Mouse (Mus musculus) midbrain, embryonic 16.5 days (tissue): ENCODE measurements at regions not wholly inside any gene's neighbourhood (a gene's known extent, or its start where the extent isn't known, plus 50 kb on each side); places are given as distances from the start of the nearest gene placed in this dataset.

Experiments
- ATAC-seq: fragments of 200-750 bp; cut with Nextera tagmentation; 2 replicates; pipeline ENCODE4 v1.8.0; 2017; ENCODE audit warnings: moderate TSS enrichment
- H3K27ac ChIP-seq: fragments of 300-500 bp; sonication (generic); 2 replicates; pipeline ENCODE4 v1.5.1; 2014; ENCODE audit warnings: mild to moderate bottlenecking, low read length, mixed read lengths
- H3K27me3 ChIP-seq: fragments of 300-500 bp; sonication (generic); 2 replicates; pipeline ENCODE4 v1.6.1; 2014; ENCODE audit warnings: low read depth, low read length, mixed read lengths; ENCODE audit not compliant: control insufficient read depth, insufficient read depth
- H3K36me3 ChIP-seq: fragments of 300-500 bp; sonication (generic); 2 replicates; pipeline ENCODE4 v1.6.1; 2014; ENCODE audit warnings: mild to moderate bottlenecking, low read length, moderate library complexity, mixed read lengths; ENCODE audit not compliant: control insufficient read depth, insufficient read depth
- H3K4me1 ChIP-seq: fragments of 300-500 bp; sonication (generic); 2 replicates; pipeline ENCODE4 v1.6.1; 2014; ENCODE audit warnings: mild to moderate bottlenecking, low read length, mixed read lengths; ENCODE audit not compliant: control insufficient read depth, insufficient read depth
- H3K4me2 ChIP-seq: fragments of 300-500 bp; sonication (generic); 2 replicates; pipeline ENCODE4 v1.6.1; 2014; ENCODE audit warnings: mild to moderate bottlenecking, low read length, mixed read lengths
- H3K4me3 ChIP-seq: fragments of 300-500 bp; sonication (generic); 2 replicates; pipeline ENCODE4 v1.5.1; 2014; ENCODE audit warnings: low read depth, mild to moderate bottlenecking, low read length, moderate library complexity, mixed read lengths
- H3K9ac ChIP-seq: fragments of 300-500 bp; sonication (generic); 2 replicates; pipeline ENCODE4 v1.6.1; 2014; ENCODE audit warnings: low read depth, low read length, mixed read lengths
- H3K9me3 ChIP-seq: fragments of 300-500 bp; sonication (generic); replicated peaks from 2 replicates; pipeline ENCODE4 v1.6.1; 2014; ENCODE audit warnings: mild to moderate bottlenecking, low read length, mixed read lengths; ENCODE audit not compliant: control insufficient read depth, poor library complexity, severe bottlenecking
- WGBS: fragments of 180-500 bp; shearing (Covaris S2); extraction: QIAGEN DNeasy Blood & Tissue Kit; methylation state at CpG from one replicate; pipeline ENCODE4 v1.1.7; 2014; 5-methylcytosine and 5-hydroxymethylcytosine counted together

- Histone ChIP-seq H3K4me2 (no peak overlapping the region), H3K4me1 (no peaks in the 10 kb centered on the region), H3K4me3 (no peak overlapping the region), H3K36me3 (no peaks in the 10 kb centered on the region), H3K9ac (no peak overlapping the region), H3K27ac (no peak overlapping the region), H3K9me3 (no peaks in the 10 kb centered on the region), H3K27me3 (no peaks in the 10 kb centered on the region)
- WGBS, result 91% methylated on average over 6 of the region's 6 CpGs
- no peak for ATAC-seq
Measured at GRCm38 (mm10) chr3:52548201-52548893, 280.2 kb downstream of the Foxo1 start.

- Histone ChIP-seq H3K27me3 (no peaks in the 10 kb centered on the region), H3K9ac (no peak overlapping the region), H3K27ac (no peak overlapping the region), H3K4me3 (no peak overlapping the region), H3K36me3 (no peaks in the 10 kb centered on the region), H3K4me1 (peaks cover under 1% of the 10 kb centered on the region; the same call in 1 of the 2 replicates), H3K9me3 (no peaks in the 10 kb centered on the region), H3K4me2 (no peak overlapping the region)
- no peak for ATAC-seq
- 94% methylated on average over 5 of the region's 5 CpGs for WGBS
Measured at GRCm38 (mm10) chr3:52546035-52546434, 277.9 kb downstream of the Foxo1 start.

DNA sequence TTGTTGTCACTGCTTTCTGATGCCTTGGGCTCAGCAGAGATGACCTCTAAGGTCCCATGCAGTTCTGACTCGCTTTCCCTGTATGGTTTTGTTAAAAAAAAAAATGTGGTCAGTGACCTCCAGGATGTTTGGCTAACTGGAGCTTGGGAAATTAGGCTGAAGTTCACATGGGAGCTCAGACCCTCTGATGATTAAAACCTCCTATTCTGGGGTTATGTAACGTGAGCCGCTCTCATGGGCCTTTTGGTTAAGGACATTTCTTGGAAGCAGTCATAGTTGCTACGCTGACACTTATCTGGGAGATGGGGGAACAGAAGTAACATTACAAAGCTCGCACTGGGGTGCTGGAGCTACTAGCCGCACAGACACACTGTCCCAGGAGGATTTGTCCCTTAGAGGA is 274.9 kb downstream of the Foxo1 start:
- H3K4me2 ChIP-seq, result no peak overlapping the region
- no peak overlapping the region for H3K9ac ChIP-seq
- 80% methylated on average over 6 of the region's 6 CpGs for WGBS
- H3K27ac ChIP-seq, result no peak overlapping the region
- H3K36me3 ChIP-seq, result no peaks in the 10 kb centered on the region
- H3K4me1 ChIP-seq, result peaks cover 3% of the 10 kb centered on the region; the same call in 1 of the 2 replicates
- ATAC-seq, result no peak
- H3K4me3 ChIP-seq, result no peak overlapping the region
- no peaks in the 10 kb centered on the region; the same call in 1 of the 2 replicates for H3K27me3 ChIP-seq
- H3K9me3 ChIP-seq, result no peaks in the 10 kb centered on the region

- H3K27ac ChIP-seq, result no peak overlapping the region
- WGBS, result 8% methylated on average over 9 of the region's 9 CpGs
- peaks cover 3% of the 10 kb centered on the region; the same call in 1 of the 2 replicates for H3K4me1 ChIP-seq
- H3K4me3 ChIP-seq, result no peak overlapping the region
- no peak for ATAC-seq
- no peaks in the 10 kb centered on the region; the same call in 1 of the 2 replicates for H3K27me3 ChIP-seq
- no peak overlapping the region for H3K4me2 ChIP-seq
- no peak overlapping the region for H3K9ac ChIP-seq
- H3K9me3 ChIP-seq, result no peaks in the 10 kb centered on the region
- H3K36me3 ChIP-seq, result no peaks in the 10 kb centered on the region
Measured at GRCm38 (mm10) chr3:52540862-52541380, 272.8 kb downstream of the Foxo1 start.

GRCm38 (mm10) chr3:52539813-52540378 is 271.8 kb downstream of the Foxo1 start:
- H3K27ac ChIP-seq, result no peak overlapping the region
- no peak overlapping the region for H3K4me2 ChIP-seq
- 57% methylated on average over 10 of the region's 10 CpGs for WGBS
- no peaks in the 10 kb centered on the region for H3K9me3 ChIP-seq
- no peak for ATAC-seq
- peaks cover 3% of the 10 kb centered on the region; the same call in 1 of the 2 replicates for H3K4me1 ChIP-seq
- no peak overlapping the region for H3K9ac ChIP-seq
- no peaks in the 10 kb centered on the region; the same call in 1 of the 2 replicates for H3K27me3 ChIP-seq
- no peak overlapping the region for H3K4me3 ChIP-seq
- no peaks in the 10 kb centered on the region for H3K36me3 ChIP-seq

- no peaks in the 10 kb centered on the region; the same call in 1 of the 2 replicates for H3K27me3 ChIP-seq
- peaks cover 3% of the 10 kb centered on the region; the same call in 1 of the 2 replicates for H3K4me1 ChIP-seq
- no peaks in the 10 kb centered on the region for H3K9me3 ChIP-seq
- no peak for ATAC-seq
- H3K4me2 ChIP-seq, result no peak overlapping the region
- WGBS, result 91% methylated on average over 4 of the region's 4 CpGs
- no peak overlapping the region for H3K4me3 ChIP-seq
- H3K36me3 ChIP-seq, result no peaks in the 10 kb centered on the region
- H3K9ac ChIP-seq, result no peak overlapping the region
- H3K27ac ChIP-seq, result no peak overlapping the region
Measured at GRCm38 (mm10) chr3:52538306-52538705, 270.2 kb downstream of the Foxo1 start.

DNA sequence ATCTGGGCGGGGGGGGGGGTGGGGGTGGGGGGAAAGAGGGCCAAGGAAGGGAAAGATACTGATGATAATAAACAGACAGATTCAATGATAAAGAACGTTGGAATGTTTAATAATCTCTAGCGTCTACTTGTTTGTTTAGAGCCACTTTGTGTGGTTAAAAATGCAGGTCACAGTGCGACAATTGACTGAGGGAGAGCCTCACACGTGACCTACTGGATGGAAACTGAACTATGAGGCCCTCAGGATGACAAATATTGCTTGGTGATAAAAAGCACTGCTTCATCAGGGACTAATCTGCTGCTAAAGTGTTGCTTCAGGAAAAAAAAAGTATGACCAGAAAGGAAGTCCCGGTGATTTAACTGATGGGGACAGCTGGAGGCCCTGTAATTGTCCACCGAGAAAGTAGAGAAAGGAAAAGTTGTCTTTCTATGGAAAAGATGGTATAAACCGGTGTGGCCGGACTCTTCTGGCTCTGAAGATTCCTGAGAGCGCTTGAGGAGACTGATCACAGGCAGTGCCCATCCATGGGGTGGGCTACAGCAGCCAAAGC is 269.3 kb downstream of the Foxo1 start:
- Histone ChIP-seq H3K9ac (no peak overlapping the region), H3K27ac (no peak overlapping the region), H3K27me3 (no peaks in the 10 kb centered on the region; the same call in 1 of the 2 replicates), H3K4me3 (no peak overlapping the region), H3K4me2 (no peak overlapping the region), H3K4me1 (peaks cover 3% of the 10 kb centered on the region; the same call in 1 of the 2 replicates), H3K36me3 (no peaks in the 10 kb centered on the region), H3K9me3 (no peaks in the 10 kb centered on the region)
- no peak for ATAC-seq
- 83% methylated on average over 10 of the region's 10 CpGs for WGBS

DNA sequence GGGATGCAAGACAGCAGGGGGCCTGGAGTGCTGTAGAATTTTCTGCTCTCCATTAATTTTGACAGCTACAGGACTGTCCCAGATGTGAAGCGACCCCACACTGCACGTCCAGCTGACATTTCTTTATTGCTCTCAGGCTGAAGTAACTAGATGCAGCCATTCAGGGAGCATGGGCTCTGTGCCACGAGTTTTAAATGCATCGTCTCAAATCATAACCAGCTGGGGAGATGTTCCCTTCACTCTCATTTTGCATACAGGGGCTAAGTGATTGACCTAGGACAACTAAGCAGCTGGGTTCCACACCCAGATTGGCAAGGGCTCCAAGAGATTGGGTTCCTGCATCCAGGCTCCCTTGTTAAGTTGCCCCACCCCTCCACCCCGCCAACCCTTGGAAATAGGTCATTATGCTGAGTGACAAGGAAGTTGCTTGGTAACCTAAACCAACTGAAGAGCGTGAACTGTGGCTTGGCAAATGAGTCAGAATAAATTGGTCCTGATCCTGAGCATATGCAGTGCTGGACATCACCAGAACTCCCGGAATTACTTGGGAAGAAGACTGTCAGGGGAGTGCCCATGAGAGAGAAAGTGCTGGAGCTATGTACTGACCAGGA is 267.4 kb downstream of the Foxo1 start:
- H3K9ac ChIP-seq, result no peak overlapping the region
- 60% methylated on average over 7 of the region's 7 CpGs for WGBS
- H3K9me3 ChIP-seq, result no peaks in the 10 kb centered on the region
- no peaks in the 10 kb centered on the region; the same call in 1 of the 2 replicates for H3K4me1 ChIP-seq
- no peaks in the 10 kb centered on the region; the same call in 1 of the 2 replicates for H3K27me3 ChIP-seq
- H3K4me2 ChIP-seq, result no peak overlapping the region
- H3K27ac ChIP-seq, result no peak overlapping the region
- ATAC-seq, result no peak
- no peak overlapping the region for H3K4me3 ChIP-seq
- H3K36me3 ChIP-seq, result no peaks in the 10 kb centered on the region
